Mouse (Mus musculus): ENCODE measurements around the gene Plxnb2. TPM values are rescaled to one million over a fixed set of nuclear protein-coding genes. Genes with fewer than 3 reads are reported as not detected.

The Plxnb2 gene
- 257 and 402 TPM in 2 replicates for polyA plus RNA-seq (2012; rRNA removed; ENCODE audit: low replicate concordance)

GRCm38 (mm10) chr15:89180571-89181229 is at the start of gene Plxnb2:
Gene Plxnb2, minus strand, starts transcription at chr15:89180788.

GRCm38 (mm10) chr15:89210915-89211715 is 30.5 kb upstream of the Plxnb2 start, which contains the start of gene Ppp6r2:
Gene Ppp6r2, plus strand, starts transcription at chr15:89211553.

GRCm38 (mm10) chr15:89196313-89196706 is 15.7 kb upstream of the Plxnb2 start, which contains the start of gene Dennd6b:
Gene Dennd6b, minus strand, starts transcription at chr15:89196496.

DNA sequence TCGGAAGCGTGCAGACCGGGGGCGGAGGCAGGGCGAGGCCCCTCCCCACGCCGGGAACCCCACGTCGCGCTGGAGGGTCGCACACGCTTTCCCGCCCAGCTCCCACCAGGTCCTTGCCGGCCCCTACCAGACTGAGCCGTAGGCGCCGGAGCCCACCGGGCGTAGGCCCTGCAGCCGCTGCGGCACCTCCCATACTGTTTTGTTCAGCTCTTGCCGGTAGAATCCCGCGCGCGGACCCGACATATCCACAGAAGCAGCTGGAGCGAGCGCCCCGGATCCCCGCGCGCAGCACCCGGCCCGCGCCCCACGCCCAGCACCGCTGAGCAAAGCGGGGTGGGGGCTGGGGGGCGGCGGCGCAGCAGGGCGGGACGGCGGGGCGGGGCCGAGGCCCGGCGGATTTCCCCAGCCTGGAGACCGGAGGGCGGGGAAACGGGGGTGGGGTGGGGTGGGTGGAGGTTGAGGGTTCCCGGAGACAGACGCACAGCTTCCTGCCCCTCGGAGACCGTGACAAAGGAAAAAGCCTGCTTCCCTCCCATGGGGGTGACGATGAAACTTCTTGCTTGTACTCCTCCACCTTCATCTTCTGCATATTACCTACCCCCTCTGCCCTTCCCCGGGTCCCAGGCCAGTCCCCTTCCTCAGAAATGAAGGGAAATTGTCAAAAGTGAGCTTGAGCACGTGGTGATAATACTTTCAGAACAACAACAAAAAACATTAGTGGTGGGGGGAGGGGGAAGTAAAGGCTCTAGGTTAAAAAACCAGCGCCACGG is 31.1 kb downstream of the Plxnb2 start, which contains the start of gene Mapk11:
Mapk11 (minus strand) TSS at position 358 of the 770 bp plus-strand sequence.

DNA sequence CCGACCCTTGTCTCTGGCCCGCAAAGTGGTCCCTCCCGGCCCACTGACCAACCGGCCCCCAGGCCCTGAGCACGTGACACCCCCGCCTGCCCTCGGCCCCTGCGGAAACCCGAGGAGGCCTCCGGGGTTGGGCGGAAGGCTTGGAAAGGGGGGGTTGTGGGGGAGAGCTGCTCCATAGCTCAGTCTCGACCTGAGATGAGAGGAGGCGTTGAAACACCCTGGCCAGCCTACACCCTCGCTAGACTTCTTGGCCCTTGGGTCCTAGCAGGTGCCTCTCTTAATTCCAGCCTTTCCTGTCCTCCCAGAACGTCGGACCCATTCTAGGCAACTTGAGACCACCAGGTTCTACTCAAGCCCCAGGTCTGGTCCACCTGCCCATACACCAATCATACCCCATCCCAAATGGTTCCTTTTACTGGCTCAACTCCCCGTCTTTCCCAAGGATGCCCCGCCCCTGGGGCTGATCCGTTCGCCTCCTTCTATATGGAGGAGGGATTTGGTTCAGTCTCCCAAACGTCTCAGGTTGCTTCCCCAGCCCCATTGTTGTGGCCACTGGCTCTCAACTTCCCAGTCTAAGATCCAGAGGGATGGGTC is 39.8 kb downstream of the Plxnb2 start, which contains the start of gene Mapk12:
Mapk12 (minus strand) TSS at position 45 of the 594 bp plus-strand sequence.

DNA sequence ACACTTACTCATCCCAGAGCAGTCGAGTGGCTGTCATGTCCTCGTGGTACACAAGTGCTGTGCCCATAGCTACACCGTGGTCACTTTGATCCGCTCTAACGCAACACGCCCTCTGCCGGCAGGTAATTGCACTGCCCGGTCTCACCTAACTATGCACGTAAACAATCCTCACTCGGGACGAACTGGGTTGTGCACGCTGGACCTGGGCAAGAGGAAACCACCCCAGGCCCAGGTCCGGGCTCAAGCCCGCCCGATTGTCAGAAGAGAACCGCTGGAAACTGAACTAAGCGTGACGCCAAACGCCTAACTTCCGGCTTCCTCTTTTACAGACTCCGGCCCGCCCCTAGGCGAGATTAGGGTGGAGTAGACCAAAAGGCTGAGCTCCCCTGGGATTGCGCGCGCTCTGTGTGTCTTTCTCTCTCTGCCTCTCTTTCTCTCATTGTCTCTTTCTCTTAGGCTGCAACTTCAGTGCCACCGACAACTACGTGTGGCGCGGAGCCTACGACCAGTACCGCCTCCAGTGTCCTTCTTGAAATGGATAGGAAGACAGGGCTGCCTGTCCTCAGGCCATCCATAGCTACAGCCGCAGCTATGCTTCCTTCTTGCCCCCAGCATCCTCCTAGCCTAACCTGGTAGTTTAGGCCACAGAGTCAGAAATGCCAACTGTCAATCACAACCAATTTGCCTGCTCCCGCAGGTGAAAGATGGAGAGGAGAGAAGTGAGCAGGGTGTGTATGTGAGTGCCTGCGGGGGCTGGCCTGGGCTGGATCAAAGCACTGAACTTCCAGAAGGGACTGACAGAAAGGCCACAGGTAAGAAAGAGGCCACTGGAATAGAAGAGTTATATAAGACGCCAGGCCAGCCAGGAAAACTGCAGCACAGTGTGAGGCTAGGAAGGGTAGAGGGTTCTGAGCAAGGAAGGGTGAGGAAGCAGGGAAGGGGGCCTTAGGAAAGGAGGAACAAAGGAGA is 51.9 kb downstream of the Plxnb2 start, which contains the start of gene Hdac10:
Hdac10 (minus strand) TSS at position 319 of the 969 bp plus-strand sequence.

GRCm38 (mm10) chr15:89122649-89123366 is 57.8 kb downstream of the Plxnb2 start, which contains the start of gene Tubgcp6:
Gene Tubgcp6, minus strand, starts transcription at chr15:89123112.

Other genes with a start within 250 kb of the Plxnb2 start
- gene Ttll8, start 226.4 kb downstream of the Plxnb2 start, polyA plus RNA-seq (2012; rRNA removed; ENCODE audit: low replicate concordance), result not detected in 2 replicates
- 0.04 TPM in 1 of 2 replicates, not detected in the other for gene Mlc1, start 201.8 kb downstream of the Plxnb2 start, polyA plus RNA-seq (2012; rRNA removed; ENCODE audit: low replicate concordance)
- gene Mov10l1, start 197.9 kb downstream of the Plxnb2 start, polyA plus RNA-seq (2012; rRNA removed; ENCODE audit: low replicate concordance), result not detected in 2 replicates
- 0.23 and 1.4 TPM in 2 replicates for gene Panx2, start 121.1 kb downstream of the Plxnb2 start, polyA plus RNA-seq (2012; rRNA removed; ENCODE audit: low replicate concordance)
- 87.4 and 97.4 TPM in 2 replicates for gene Trabd, start 105.7 kb downstream of the Plxnb2 start, polyA plus RNA-seq (2012; rRNA removed; ENCODE audit: low replicate concordance)
- 42.4 and 57.0 TPM in 2 replicates for gene Selenoo, start 91.7 kb downstream of the Plxnb2 start, polyA plus RNA-seq (2012; rRNA removed; ENCODE audit: low replicate concordance)
- gene Tubgcp6, start 57.7 kb downstream of the Plxnb2 start, polyA plus RNA-seq (2012; rRNA removed; ENCODE audit: low replicate concordance), result 20.9 and 30.5 TPM in 2 replicates
- 19.2 and 21.0 TPM in 2 replicates for gene Hdac10, start 52.1 kb downstream of the Plxnb2 start, polyA plus RNA-seq (2012; rRNA removed; ENCODE audit: low replicate concordance)
- 2.6 and 2.9 TPM in 2 replicates for gene Mapk12, start 40.1 kb downstream of the Plxnb2 start, polyA plus RNA-seq (2012; rRNA removed; ENCODE audit: low replicate concordance)
- 1.2 and 1.8 TPM in 2 replicates for gene Mapk11, start 31.2 kb downstream of the Plxnb2 start, polyA plus RNA-seq (2012; rRNA removed; ENCODE audit: low replicate concordance)
- 12.6 and 17.4 TPM in 2 replicates for gene Dennd6b, start 15.7 kb upstream of the Plxnb2 start, polyA plus RNA-seq (2012; rRNA removed; ENCODE audit: low replicate concordance)
- 252 and 373 TPM in 2 replicates for gene Ppp6r2, start 30.8 kb upstream of the Plxnb2 start, polyA plus RNA-seq (2012; rRNA removed; ENCODE audit: low replicate concordance)
- gene Sbf1, start 134.5 kb upstream of the Plxnb2 start, polyA plus RNA-seq (2012; rRNA removed; ENCODE audit: low replicate concordance), result 150 and 156 TPM in 2 replicates
- 0.59 and 3.3 TPM in 2 replicates for gene Adm2, start 141.9 kb upstream of the Plxnb2 start, polyA plus RNA-seq (2012; rRNA removed; ENCODE audit: low replicate concordance)
- gene Miox, start 153.6 kb upstream of the Plxnb2 start, polyA plus RNA-seq (2012; rRNA removed; ENCODE audit: low replicate concordance), result 0.21 TPM in 1 of 2 replicates, not detected in the other
- gene Lmf2, start 174.9 kb upstream of the Plxnb2 start, polyA plus RNA-seq (2012; rRNA removed; ENCODE audit: low replicate concordance), result 30.4 and 32.4 TPM in 2 replicates
- gene Ncaph2, start 174.9 kb upstream of the Plxnb2 start, polyA plus RNA-seq (2012; rRNA removed; ENCODE audit: low replicate concordance), result 97.4 and 142 TPM in 2 replicates
- 308 and 600 TPM in 2 replicates for gene Sco2, start 193.1 kb upstream of the Plxnb2 start, polyA plus RNA-seq (2012; rRNA removed; ENCODE audit: low replicate concordance)
- 99.3 and 259 TPM in 2 replicates for gene Tymp, start 196.3 kb upstream of the Plxnb2 start, polyA plus RNA-seq (2012; rRNA removed; ENCODE audit: low replicate concordance)
- gene Odf3b, start 198.5 kb upstream of the Plxnb2 start, polyA plus RNA-seq (2012; rRNA removed; ENCODE audit: low replicate concordance), result 108 and 177 TPM in 2 replicates
- 2.8 and 3.0 TPM in 2 replicates for gene Klhdc7b, start 204.1 kb upstream of the Plxnb2 start, polyA plus RNA-seq (2012; rRNA removed; ENCODE audit: low replicate concordance)
- gene Syce3, start 229.7 kb upstream of the Plxnb2 start, polyA plus RNA-seq (2012; rRNA removed; ENCODE audit: low replicate concordance), result 0.78 and 1.7 TPM in 2 replicates
- gene Cpt1b, start 245.1 kb upstream of the Plxnb2 start, polyA plus RNA-seq (2012; rRNA removed; ENCODE audit: low replicate concordance), result 2.7 and 2.8 TPM in 2 replicates
- 0.21 and 0.41 TPM in 2 replicates for gene C730034F03Rik, start 248.8 kb upstream of the Plxnb2 start, polyA plus RNA-seq (2012; rRNA removed; ENCODE audit: low replicate concordance)
- gene Gm44502, start 248.9 kb upstream of the Plxnb2 start, polyA plus RNA-seq (2012; rRNA removed; ENCODE audit: low replicate concordance), result 5.1 and 5.5 TPM in 2 replicates
- gene Chkb, start 249.1 kb upstream of the Plxnb2 start, polyA plus RNA-seq (2012; rRNA removed; ENCODE audit: low replicate concordance), result 104 and 155 TPM in 2 replicates